Mouse (Mus musculus) urinary bladder, postnatal 36 days (tissue): ENCODE measurements at regions not wholly inside any gene's neighbourhood (a gene's known extent, or its start where the extent isn't known, plus 50 kb on each side); places are given as distances from the start of the nearest gene placed in this dataset.
A peak's percentile ranks its signal among the peaks of the same experiment; 100 is the strongest.

Experiments used
- DNase-seq, 2 experiments: peaks; one replicate each; pipeline ENCODE4 v3.0.0; 2022; ENCODE audit warnings: low spot score in 2 of 2, mixed read lengths in 1 of 2

GRCm38 (mm10) chr19:48090393-48090792, 115.4 kb upstream of the Sorcs3 start:
- peak in 1 of 2 experiments; percentile 8 for DNase-seq

- DNase-seq: no peak
These were observed 108.5 kb upstream of the Sorcs3 start for GRCm38 (mm10) chr19:48097363-48097762.

- DNase-seq: no peak
These were observed 107.8 kb upstream of the Sorcs3 start for GRCm38 (mm10) chr19:48097942-48098596.

- no peak for DNase-seq
These were observed 104.8 kb upstream of the Sorcs3 start for GRCm38 (mm10) chr19:48100991-48101390.

- no peak for DNase-seq
These were observed 90.7 kb upstream of the Sorcs3 start for GRCm38 (mm10) chr19:48115155-48115554.

- DNase-seq: no peak
These were observed 90.1 kb upstream of the Sorcs3 start for GRCm38 (mm10) chr19:48115728-48116127.

- DNase-seq: no peak
These were observed 89.1 kb upstream of the Sorcs3 start for GRCm38 (mm10) chr19:48116689-48117088.

GRCm38 (mm10) chr19:48117646-48118045, 88.2 kb upstream of the Sorcs3 start:
- no peak for DNase-seq

- DNase-seq: no peak
These were observed 83.5 kb upstream of the Sorcs3 start for GRCm38 (mm10) chr19:48122281-48122680.

GRCm38 (mm10) chr19:48123777-48124176, 82.0 kb upstream of the Sorcs3 start:
- no peak for DNase-seq

GRCm38 (mm10) chr19:48125731-48126130, 80.1 kb upstream of the Sorcs3 start:
- DNase-seq: no peak

- no peak for DNase-seq
These were observed 77.7 kb upstream of the Sorcs3 start for GRCm38 (mm10) chr19:48128089-48128488.

- DNase-seq: no peak
These were observed 69.6 kb upstream of the Sorcs3 start for GRCm38 (mm10) chr19:48136231-48136630.

- DNase-seq: no peak
These were observed 61.7 kb upstream of the Sorcs3 start for GRCm38 (mm10) chr19:48144129-48144528.
